Mouse (Mus musculus): ENCODE measurements around the gene Lsm4. TPM values are rescaled to one million over a fixed set of nuclear protein-coding genes. Genes with fewer than 3 reads are reported as not detected.

The Lsm4 gene
- polyA plus RNA-seq, 2 experiments: 182 to 247 TPM

DNA sequence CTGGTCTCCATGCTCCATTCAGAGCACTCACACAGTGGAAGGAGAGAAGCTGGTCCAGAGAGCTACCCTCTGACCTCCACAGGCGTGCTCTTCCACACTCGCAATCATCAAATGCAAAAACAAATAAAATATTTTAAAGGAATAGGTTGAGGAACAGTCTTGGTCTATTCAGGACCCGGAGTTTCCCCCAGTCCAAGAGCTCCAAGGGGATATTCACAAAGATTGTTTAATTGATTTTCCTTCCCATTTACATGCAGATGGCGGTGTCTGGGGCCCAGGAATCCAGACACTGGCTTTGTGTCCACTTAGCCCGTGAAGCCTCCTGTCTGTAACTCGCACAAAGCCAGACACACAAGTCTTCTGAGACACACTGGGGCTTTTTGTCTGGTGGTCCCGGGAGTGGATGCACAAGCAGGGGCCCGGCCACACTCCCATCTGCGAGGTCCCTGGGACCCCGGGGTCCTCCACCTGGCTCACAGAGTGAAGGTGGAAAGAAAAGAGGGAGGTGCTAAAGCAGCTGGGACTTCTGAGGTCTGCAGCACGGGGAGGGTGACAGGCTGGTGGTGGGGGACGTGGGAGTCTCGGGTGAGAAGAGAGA, 16.8 kb upstream of the Lsm4 start:
- Histone ChIP-seq H3K27me3 (ENCODE audit: control insufficient read depth, insufficient read depth, low read length) (no peaks in the 10 kb centered on the region), H3K9me3 (ENCODE audit: control insufficient read depth, low read length) (no peaks in the 10 kb centered on the region), H3K27ac (replicated peaks; ENCODE audit: low read depth, low read length) (no peak overlapping the region), H3K4me3 (replicated peaks; ENCODE audit: low read length) (no peak overlapping the region), H3K4me1 (ENCODE audit: control insufficient read depth, insufficient read depth, low read length) (peaks cover 9% of the 10 kb centered on the region), H3K4me2 (replicated peaks; ENCODE audit: low read depth, low read length, severe bottlenecking) (no peak overlapping the region), H3K36me3 (ENCODE audit: control insufficient read depth, insufficient read depth, low read length) (peaks cover 49% of the 10 kb centered on the region), H3K9ac (ENCODE audit: low read depth, low read length, severe bottlenecking) (no peak overlapping the region)
- no peak for TF ChIP-seq POLR2A (IDR thresholded peaks at IDR 0.05; ENCODE audit: borderline replicate concordance, extremely low read depth, insufficient read depth, insufficient read length)
- DNase-seq (ENCODE audit: low spot score) (no peak), ATAC-seq (ENCODE audit: low FRiP score, low read depth) (no peak)
- 76% methylated on average over 13 of the region's 13 CpGs for WGBS

DNA sequence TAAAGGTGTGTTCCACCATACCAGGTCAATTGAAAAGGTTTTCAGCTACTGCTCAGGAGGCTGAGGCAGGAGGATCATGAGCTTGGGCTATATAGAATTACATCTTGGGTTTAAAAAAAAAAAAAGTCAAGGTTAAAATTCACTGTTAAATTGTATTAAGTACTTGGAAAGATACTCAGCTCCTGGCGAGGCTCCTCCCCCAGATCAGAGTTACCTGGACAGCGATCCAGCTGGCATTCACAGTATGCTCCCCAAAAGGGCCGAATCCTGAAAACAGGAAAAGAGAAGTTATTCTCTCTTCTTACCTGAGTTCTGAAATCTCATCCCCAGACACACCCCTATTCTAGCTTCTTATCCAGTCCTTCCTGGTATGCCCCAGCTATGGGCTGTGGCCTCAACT, 15.8 kb upstream of the Lsm4 start:
- Histone ChIP-seq H3K27me3 (ENCODE audit: control insufficient read depth, insufficient read depth, low read length) (no peaks in the 10 kb centered on the region), H3K4me1 (ENCODE audit: control insufficient read depth, insufficient read depth, low read length) (peaks cover 9% of the 10 kb centered on the region), H3K9ac (ENCODE audit: low read depth, low read length, severe bottlenecking) (no peak overlapping the region), H3K9me3 (ENCODE audit: control insufficient read depth, low read length) (no peaks in the 10 kb centered on the region), H3K4me2 (replicated peaks; ENCODE audit: low read depth, low read length, severe bottlenecking) (no peak overlapping the region), H3K4me3 (replicated peaks; ENCODE audit: low read length) (no peak overlapping the region), H3K36me3 (ENCODE audit: control insufficient read depth, insufficient read depth, low read length) (peaks cover 40% of the 10 kb centered on the region), H3K27ac (replicated peaks; ENCODE audit: low read depth, low read length) (no peak overlapping the region)
- TF ChIP-seq POLR2A (IDR thresholded peaks at IDR 0.05; ENCODE audit: borderline replicate concordance, extremely low read depth, insufficient read depth, insufficient read length): no peak
- DNase-seq (ENCODE audit: low spot score) (no peak), ATAC-seq (ENCODE audit: low FRiP score, low read depth) (no peak)
- 95% methylated on average over 3 of the region's 3 CpGs for WGBS

DNA sequence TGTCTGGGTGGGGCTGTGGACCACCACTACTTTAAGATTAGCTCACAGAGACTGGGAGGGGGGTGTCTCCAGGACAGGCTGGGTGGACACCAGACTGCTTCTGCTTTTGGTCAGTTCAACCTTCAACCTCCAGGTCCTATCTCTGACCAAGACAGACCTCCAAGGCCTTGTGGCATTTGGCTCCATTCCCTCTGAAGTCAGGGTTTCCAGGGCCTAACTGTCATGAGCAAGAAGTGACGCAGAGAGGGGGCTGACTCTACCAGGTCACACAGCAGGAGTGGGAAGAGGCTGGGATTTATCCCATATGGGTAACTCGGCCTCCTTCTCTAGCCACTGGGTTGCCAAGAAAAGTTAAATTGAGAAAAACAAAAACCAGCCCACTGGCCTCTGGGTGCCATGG, 15.3 kb upstream of the Lsm4 start:
- H3K4me2 ChIP-seq (replicated peaks; ENCODE audit: low read depth, low read length, severe bottlenecking): no peak overlapping the region
- DNase-seq (ENCODE audit: low spot score) (no peak), ATAC-seq (ENCODE audit: low FRiP score, low read depth) (no peak)
- no peaks in the 10 kb centered on the region for H3K27me3 ChIP-seq (ENCODE audit: control insufficient read depth, insufficient read depth, low read length)
- peaks cover 9% of the 10 kb centered on the region for H3K4me1 ChIP-seq (ENCODE audit: control insufficient read depth, insufficient read depth, low read length)
- H3K36me3 ChIP-seq (ENCODE audit: control insufficient read depth, insufficient read depth, low read length): peaks cover 35% of the 10 kb centered on the region
- no peaks in the 10 kb centered on the region for H3K9me3 ChIP-seq (ENCODE audit: control insufficient read depth, low read length)
- no peak for TF ChIP-seq POLR2A (IDR thresholded peaks at IDR 0.05; ENCODE audit: borderline replicate concordance, extremely low read depth, insufficient read depth, insufficient read length)
- H3K9ac ChIP-seq (ENCODE audit: low read depth, low read length, severe bottlenecking): no peak overlapping the region
- WGBS: 84% methylated on average over 2 of the region's 2 CpGs
- no peak overlapping the region for H3K27ac ChIP-seq (replicated peaks; ENCODE audit: low read depth, low read length)
- no peak overlapping the region for H3K4me3 ChIP-seq (replicated peaks; ENCODE audit: low read length)

DNA sequence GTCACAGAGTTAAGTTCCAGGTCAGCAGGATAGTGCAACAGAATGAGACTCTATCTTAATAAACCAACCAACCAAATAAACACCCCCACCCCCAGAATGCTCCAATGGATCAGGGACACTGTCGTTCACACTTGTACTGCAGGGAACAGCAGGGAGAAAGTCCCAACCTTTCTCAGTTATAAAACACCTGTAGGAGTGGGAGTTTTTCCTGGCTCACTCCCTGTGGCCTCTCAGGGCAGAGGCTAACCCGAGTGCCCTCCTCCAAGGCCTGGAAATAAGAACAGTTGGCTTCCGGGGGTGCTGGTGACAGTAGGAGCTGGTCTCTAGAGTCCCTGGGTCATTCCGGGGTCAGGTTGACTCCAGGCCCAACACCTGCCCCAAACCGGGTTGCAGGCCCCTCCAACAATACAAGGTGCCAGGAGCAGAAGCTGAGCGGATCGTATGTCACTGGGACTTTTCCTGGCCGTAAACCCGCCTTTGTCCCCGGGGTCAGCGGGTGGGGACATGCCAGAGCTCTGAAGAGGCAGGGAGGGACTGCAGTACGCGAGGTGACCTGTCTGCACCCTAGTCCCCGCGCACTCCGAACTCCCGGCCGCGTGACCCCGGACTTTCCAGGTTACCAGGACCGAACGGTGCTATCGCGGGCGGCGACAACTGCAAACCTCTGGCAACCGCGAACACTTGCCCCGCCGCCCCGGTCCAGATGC, 14.0 kb upstream of the Lsm4 start:
- DNase-seq (ENCODE audit: low spot score) (no peak), ATAC-seq (ENCODE audit: low FRiP score, low read depth) (peak; percentile 45)
- under 1% methylated on average over 24 of the region's 31 CpGs for WGBS
- peak overlapping the region; percentile 80 for H3K4me3 ChIP-seq (replicated peaks; ENCODE audit: low read length)
- H3K4me1 ChIP-seq (ENCODE audit: control insufficient read depth, insufficient read depth, low read length): peaks cover 9% of the 10 kb centered on the region
- H3K9me3 ChIP-seq (ENCODE audit: control insufficient read depth, low read length): no peaks in the 10 kb centered on the region
- peak overlapping the region; percentile 70 for H3K27ac ChIP-seq (replicated peaks; ENCODE audit: low read depth, low read length)
- H3K27me3 ChIP-seq (ENCODE audit: control insufficient read depth, insufficient read depth, low read length): no peaks in the 10 kb centered on the region
- H3K9ac ChIP-seq (ENCODE audit: low read depth, low read length, severe bottlenecking): peak overlapping the region; percentile 83
- H3K36me3 ChIP-seq (ENCODE audit: control insufficient read depth, insufficient read depth, low read length): peaks cover 25% of the 10 kb centered on the region
- no peak for TF ChIP-seq POLR2A (IDR thresholded peaks at IDR 0.05; ENCODE audit: borderline replicate concordance, extremely low read depth, insufficient read depth, insufficient read length)
- H3K4me2 ChIP-seq (replicated peaks; ENCODE audit: low read depth, low read length, severe bottlenecking): peak overlapping the region; percentile 95

DNA sequence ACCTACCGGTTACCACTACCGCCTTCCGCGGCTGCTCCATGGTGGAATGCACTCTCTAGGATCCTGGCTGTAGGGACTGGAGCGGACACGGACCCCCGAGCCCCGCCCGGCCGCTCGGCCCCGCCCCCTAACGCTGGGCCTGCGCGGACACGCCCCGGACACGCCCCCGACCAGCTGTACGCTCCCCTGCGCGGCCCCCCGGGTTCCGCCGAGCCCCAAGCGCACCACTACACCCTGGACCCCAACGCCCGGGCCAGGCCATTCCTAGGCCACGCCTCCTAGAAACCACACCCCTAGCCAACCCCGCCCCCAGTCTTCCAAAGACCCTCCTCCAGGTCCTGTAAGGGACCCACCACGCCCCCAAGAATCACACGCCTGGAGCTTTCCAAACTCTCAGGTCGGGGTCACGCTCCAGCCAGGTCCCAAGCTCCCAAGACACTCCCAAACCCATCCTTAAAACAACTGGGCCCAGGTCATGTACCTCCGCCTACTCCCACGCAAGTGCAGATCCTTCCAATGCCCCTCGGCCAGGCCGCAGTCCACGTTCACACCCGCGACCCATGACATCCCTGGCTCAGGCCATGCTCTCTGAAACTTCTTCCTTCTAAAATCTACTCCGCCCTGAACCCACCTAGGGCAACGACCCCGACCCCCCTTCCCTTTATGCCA, 13.3 kb upstream of the Lsm4 start:
- Histone ChIP-seq H3K4me2 (replicated peaks; ENCODE audit: low read depth, low read length, severe bottlenecking) (peak overlapping the region; percentile 95), H3K27me3 (ENCODE audit: control insufficient read depth, insufficient read depth, low read length) (no peaks in the 10 kb centered on the region), H3K9me3 (ENCODE audit: control insufficient read depth, low read length) (no peaks in the 10 kb centered on the region), H3K27ac (replicated peaks; ENCODE audit: low read depth, low read length) (peak overlapping the region; percentile 70), H3K4me1 (ENCODE audit: control insufficient read depth, insufficient read depth, low read length) (peaks cover 9% of the 10 kb centered on the region), H3K4me3 (replicated peaks; ENCODE audit: low read length) (peak overlapping the region; percentile 80), H3K9ac (ENCODE audit: low read depth, low read length, severe bottlenecking) (peak overlapping the region; percentile 83), H3K36me3 (ENCODE audit: control insufficient read depth, insufficient read depth, low read length) (peaks cover 19% of the 10 kb centered on the region)
- peak; percentile 75; the same call in 1 of the 2 replicates for TF ChIP-seq POLR2A (IDR thresholded peaks at IDR 0.05; ENCODE audit: borderline replicate concordance, extremely low read depth, insufficient read depth, insufficient read length)
- DNase-seq (ENCODE audit: low spot score) (peak; percentile 95), ATAC-seq (ENCODE audit: low FRiP score, low read depth) (peak; percentile 96)
- WGBS: under 1% methylated on average over 43 of the region's 44 CpGs
